Comparison of ENCODE assay signal across 11 mouse cellular contexts in genomic region chr8:117333619-117334018, GRCm38 (mm10).
A peak's percentile ranks its signal among the peaks of the same experiment; 100 is the strongest.
DNase-seq lines count a peak whose midpoint lies in the region; ATAC-seq lines count a peak whose summit lies in the region.
"Had no signal": no experiment of that assay in that cellular context is flagged by ENCODE, and none has a peak within 500 bp of the region (broad histone marks: within the 10 kb centered on the region; RNA-seq: fewer than 3 reads in every experiment).

No protein-coding gene starts in this region.

- intact Hi-C loops in gastrocnemius, postnatal 14 days (cut with DNase I; ENCODE audit: low total_unique reads), result no loop called here
- intact Hi-C loops in left cerebral cortex, postnatal 10 days (cut with DNase I), result no loop called here

- no peak overlapping the region for H3K4me3 ChIP-seq in forebrain, embryonic 12.5 days (replicated peaks)
- no peak overlapping the region for H3K4me3 ChIP-seq in forebrain, embryonic 15.5 days
- H3K4me3 ChIP-seq in intestine, embryonic 15.5 days (replicated peaks), result no peak overlapping the region
- no peak overlapping the region for H3K4me3 ChIP-seq in liver, embryonic 12.5 days
- H3K4me3 ChIP-seq: neural tube, embryonic 12.5 days had no signal

- 57% methylated on average over 6 of the region's 6 CpGs for WGBS in forebrain, embryonic 12.5 days
- WGBS in forebrain, embryonic 15.5 days, result 58% methylated on average over 6 of the region's 6 CpGs
- WGBS in intestine, embryonic 15.5 days, result 44% methylated on average over 6 of the region's 6 CpGs
- WGBS in liver, embryonic 12.5 days (ENCODE audit: insufficient replicate concordance), result 55% methylated on average over 6 of the region's 6 CpGs

- no peak overlapping the region for H3K9ac ChIP-seq in forebrain, embryonic 12.5 days
- no peak overlapping the region for H3K9ac ChIP-seq in forebrain, embryonic 15.5 days (replicated peaks)
- H3K9ac ChIP-seq in intestine, embryonic 15.5 days, result 0 out of 2 replicates have a peak overlapping the region, but pooled peaks have one; percentile 29
- H3K9ac ChIP-seq in liver, embryonic 12.5 days, result peak overlapping the region; percentile 56
- H3K9ac ChIP-seq: neural tube, embryonic 12.5 days had no signal

- H3K4me2 ChIP-seq in forebrain, embryonic 12.5 days, result no peak overlapping the region
- no peak overlapping the region for H3K4me2 ChIP-seq in forebrain, embryonic 15.5 days (replicated peaks)
- H3K4me2 ChIP-seq in intestine, embryonic 15.5 days (replicated peaks), result peak overlapping the region; percentile 28
- H3K4me2 ChIP-seq in liver, embryonic 12.5 days, result peak overlapping the region; percentile 59

- no peak for ATAC-seq in forebrain, embryonic 12.5 days (ENCODE audit: low FRiP score)
- ATAC-seq in forebrain, embryonic 15.5 days (replicated peaks), result no peak
- ATAC-seq in intestine, embryonic 15.5 days, result peak; percentile 28
- no peak for ATAC-seq in liver, embryonic 12.5 days

- no peaks in the 10 kb centered on the region for H3K36me3 ChIP-seq in forebrain, embryonic 12.5 days (replicated peaks)
- H3K36me3 ChIP-seq in forebrain, embryonic 15.5 days, result no peaks in the 10 kb centered on the region
- no peaks in the 10 kb centered on the region for H3K36me3 ChIP-seq in intestine, embryonic 15.5 days
- no peaks in the 10 kb centered on the region for H3K36me3 ChIP-seq in liver, embryonic 12.5 days
- H3K36me3 ChIP-seq: neural tube, embryonic 12.5 days had no signal

- peaks cover 55% of the 10 kb centered on the region for H3K4me1 ChIP-seq in forebrain, embryonic 12.5 days
- H3K4me1 ChIP-seq in forebrain, embryonic 15.5 days, result peaks cover 51% of the 10 kb centered on the region
- peaks cover 64% of the 10 kb centered on the region for H3K4me1 ChIP-seq in intestine, embryonic 15.5 days (replicated peaks)
- H3K4me1 ChIP-seq in liver, embryonic 12.5 days, result peaks cover 88% of the 10 kb centered on the region

- peak overlapping the region; percentile 63; the same call in 1 of the 2 replicates for H3K27ac ChIP-seq in forebrain, embryonic 12.5 days
- no peak overlapping the region for H3K27ac ChIP-seq in forebrain, embryonic 15.5 days (replicated peaks)
- H3K27ac ChIP-seq in intestine, embryonic 15.5 days, result peak overlapping the region; percentile 96
- peak overlapping the region; percentile 85 for H3K27ac ChIP-seq in liver, embryonic 12.5 days
- H3K27ac ChIP-seq: neural tube, embryonic 12.5 days had no signal

- DNase-seq in ES-CJ7 (ENCODE audit: low read depth, low spot score), result peak; percentile 80
- DNase-seq in spleen, postnatal 10 days (ENCODE audit: low spot score in 2 of 2), result no peak
- no peak for DNase-seq in gastrocnemius, postnatal 14 days
- DNase-seq in left cerebral cortex, postnatal 10 days (ENCODE audit: extremely low spot score in 1 of 2, low spot score in 2 of 2), result no peak
- DNase-seq: heart, postnatal 10 days; lung, adult 2 months had no signal

- H3K9me3 ChIP-seq in forebrain, embryonic 12.5 days, result no peaks in the 10 kb centered on the region
- no peaks in the 10 kb centered on the region for H3K9me3 ChIP-seq in forebrain, embryonic 15.5 days
- H3K9me3 ChIP-seq in intestine, embryonic 15.5 days, result no peaks in the 10 kb centered on the region
- H3K9me3 ChIP-seq in liver, embryonic 12.5 days (replicated peaks), result no peaks in the 10 kb centered on the region
- H3K9me3 ChIP-seq: neural tube, embryonic 12.5 days had no signal

- H3K27me3 ChIP-seq in forebrain, embryonic 12.5 days, result no peaks in the 10 kb centered on the region
- H3K27me3 ChIP-seq in forebrain, embryonic 15.5 days, result no peaks in the 10 kb centered on the region
- H3K27me3 ChIP-seq in intestine, embryonic 15.5 days (replicated peaks), result no peaks in the 10 kb centered on the region
- no peaks in the 10 kb centered on the region for H3K27me3 ChIP-seq in liver, embryonic 12.5 days (replicated peaks)
- H3K27me3 ChIP-seq: neural tube, embryonic 12.5 days had no signal

Comparison
In these comparisons a context has a peak if more than half of its experiments do, and no peak if none do; other contexts are left out.
1. H3K4me2 ChIP-seq: peak in intestine, embryonic 15.5 days (single experiment) and liver, embryonic 12.5 days (single experiment); none in forebrain, embryonic 12.5 days (single experiment) and forebrain, embryonic 15.5 days (single experiment).
2. H3K9ac ChIP-seq: peak in intestine, embryonic 15.5 days (single experiment) and liver, embryonic 12.5 days (single experiment); none in forebrain, embryonic 12.5 days (single experiment) and forebrain, embryonic 15.5 days (single experiment).